In the genomic region with DNA sequence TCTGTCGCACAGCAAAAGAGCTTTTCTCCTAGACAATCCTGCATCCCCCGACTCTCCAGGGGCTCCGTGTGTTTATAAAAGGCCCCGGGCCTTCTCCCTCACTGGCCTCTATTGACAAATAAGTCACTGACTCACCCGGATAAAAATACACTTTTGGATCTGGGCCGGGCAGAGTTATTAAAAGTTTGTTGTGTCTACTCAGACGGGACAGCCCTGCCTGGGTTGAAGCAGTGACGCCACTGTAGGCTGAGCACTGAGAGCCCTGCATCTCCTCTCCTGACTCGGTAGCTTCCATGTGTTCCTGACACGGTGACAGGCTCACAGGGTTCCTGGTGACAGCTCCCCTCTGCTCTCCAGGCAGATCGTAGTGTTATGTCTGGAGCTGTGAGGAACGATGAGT, we compare ENCODE assay signal across 15 mouse cellular contexts. TPM values are rescaled to one million over a fixed set of nuclear protein-coding genes. Genes with fewer than 3 reads are reported as not detected.
A peak's percentile ranks its signal among the peaks of the same experiment; 100 is the strongest.
DNase-seq lines count a peak whose midpoint lies in the region; ATAC-seq and TF ChIP-seq lines count a peak whose summit lies in the region.
"Had no signal": no experiment of that assay in that cellular context is flagged by ENCODE, and none has a peak within 500 bp of the region (broad histone marks: within the 10 kb centered on the region; RNA-seq: fewer than 3 reads in every experiment).

No protein-coding gene starts in this region.

- no peak for TF ChIP-seq EP300 in stomach, postnatal 0 days (optimal IDR thresholded peaks at IDR 0.05)

- H3K4me1 ChIP-seq in lung, adult 2 months (ENCODE audit: control insufficient read depth, insufficient read depth, low read length) = no peaks in the 10 kb centered on the region
- H3K4me1 ChIP-seq in stomach, postnatal 0 days (replicated peaks; ENCODE audit: control insufficient read depth, insufficient read depth) = no peaks in the 10 kb centered on the region
- H3K4me1 ChIP-seq: midbrain, embryonic 10.5 days had no signal

- WGBS in lung, adult 2 months = 39% methylated on average over 12 of the region's 12 CpGs
- 40% methylated on average over 12 of the region's 12 CpGs for whole genome bisulfite sequencing in stomach, postnatal 0 days

- no peaks in the 10 kb centered on the region for H3K9me3 ChIP-seq in stomach, postnatal 0 days (ENCODE audit: control insufficient read depth, low read length)
- H3K9me3 ChIP-seq: forebrain, embryonic 10.5 days; midbrain, embryonic 10.5 days had no signal

- peak; percentile 30; the same call in 1 of the 2 replicates for ATAC-seq in stomach, postnatal 0 days (ENCODE audit: low FRiP score, low TSS enrichment)
- ATAC-seq: intestine, embryonic 16.5 days had no signal

- H3K27me3 ChIP-seq in stomach, postnatal 0 days (ENCODE audit: control insufficient read depth, insufficient read depth, low read length) = no peaks in the 10 kb centered on the region

- no peak overlapping the region for H3K9ac ChIP-seq in stomach, postnatal 0 days (ENCODE audit: low read length)

- no peak overlapping the region for H3K4me3 ChIP-seq in lung, adult 2 months (replicated peaks; ENCODE audit: extremely low read depth, low read depth, low read length)
- no peak overlapping the region for H3K4me3 ChIP-seq in stomach, postnatal 0 days (ENCODE audit: low read depth, low read length)
- H3K4me3 ChIP-seq: forebrain, embryonic 10.5 days; midbrain, embryonic 10.5 days had no signal

- peak; percentile 49 for DNase-seq in adrenal gland, adult 2 months
- no peak for DNase-seq in adrenal gland, postnatal 36 days
- peak; percentile 22 to 46 for DNase-seq in lung, adult 18-20 months
- DNase-seq in lung, adult 2 months = no peak
- DNase-seq in heart, postnatal 4 days = peak; percentile 74
- no peak for DNase-seq in stomach, postnatal 0 days (ENCODE audit: low spot score)
- no peak for DNase-seq in cerebellum, postnatal 10 days
- no peak for DNase-seq in cerebellum, adult 11-12 months
- DNase-seq: embryo, embryonic 11 days had no signal

- H3K27ac ChIP-seq in stomach, postnatal 0 days (replicated peaks) = no peak overlapping the region
- H3K27ac ChIP-seq: forebrain, embryonic 10.5 days; midbrain, embryonic 10.5 days had no signal

- no peaks in the 10 kb centered on the region for H3K36me3 ChIP-seq in stomach, postnatal 0 days (ENCODE audit: control insufficient read depth, insufficient read depth, low read length)
- H3K36me3 ChIP-seq: forebrain, embryonic 10.5 days; G1E; midbrain, embryonic 10.5 days had no signal

- TF ChIP-seq CTCF in lung, adult 2 months (IDR thresholded peaks at IDR 0.05; ENCODE audit: insufficient read depth, low read length) = no peak
- no peak for TF ChIP-seq CTCF in stomach, postnatal 0 days (IDR thresholded peaks at IDR 0.05; ENCODE audit: low read depth)

- H3K4me2 ChIP-seq in stomach, postnatal 0 days (replicated peaks; ENCODE audit: low read depth) = no peak overlapping the region

- no peak for TF ChIP-seq POLR2A in lung, adult 2 months (IDR thresholded peaks at IDR 0.05; ENCODE audit: borderline replicate concordance, extremely low read depth, low read depth, low read length)

RNA-seq across cellular contexts. Expression of a gene that starts 24.7 kb away (rescaled TPM):
- total RNA-seq in adrenal gland, adult 2 months (2021) = under 1 TPM; 0.09 to 0.38 TPM
- 0.62 and 0.66 TPM in 2 replicates for polyA plus RNA-seq in adrenal gland, adult 2 months (2012; rRNA removed)
- total RNA-seq in adrenal gland, postnatal 36 days (2021) = under 1 TPM; 0.16 to 0.40 TPM
- 2.5 and 3.0 TPM in 2 replicates for polyA plus RNA-seq in lung, adult 2 months (2012; rRNA removed)
- total RNA-seq in heart, postnatal 4 days (2021) = under 1 TPM; 0.56 to 0.60 TPM
- polyA plus RNA-seq in stomach, postnatal 0 days (2015; fragmentation: Nextera tagmentation; extraction: Ambion mirVana) = 2.8 and 2.9 TPM in 2 replicates
- total RNA-seq: G1E; hematopoietic stem cell, adult 5-6 weeks; liver, adult 2 months had no signal
- polyA plus RNA-seq: G1E; liver, adult 2 months had no signal

RNA-seq across cellular contexts. Expression of a gene that starts 36.4 kb away (rescaled TPM):
- 1 to 10 TPM; 3.3 to 6.3 TPM for total RNA-seq in adrenal gland, adult 2 months (2021)
- polyA plus RNA-seq in adrenal gland, adult 2 months (2012; rRNA removed) = 14.4 and 15.2 TPM in 2 replicates
- total RNA-seq in adrenal gland, postnatal 36 days (2021) = 1 to 10 TPM; 4.9 to 8.3 TPM
- polyA plus RNA-seq in lung, adult 2 months (2012; rRNA removed) = 1.4 and 1.6 TPM in 2 replicates
- total RNA-seq in heart, postnatal 4 days (2021) = 1 to 10 TPM; 8.7 to 8.9 TPM
- 0.40 and 0.41 TPM in 2 replicates for polyA plus RNA-seq in stomach, postnatal 0 days (2015; fragmentation: Nextera tagmentation; extraction: Ambion mirVana)
- total RNA-seq: G1E; hematopoietic stem cell, adult 5-6 weeks; liver, adult 2 months had no signal

RNA-seq across cellular contexts. Expression of a gene that starts 44.2 kb away (rescaled TPM):
- total RNA-seq in adrenal gland, adult 2 months (2021) = 10 to 100 TPM; 31.8 to 35.6 TPM
- 62.7 and 65.6 TPM in 2 replicates for polyA plus RNA-seq in adrenal gland, adult 2 months (2012; rRNA removed)
- total RNA-seq in adrenal gland, postnatal 36 days (2021) = 10 to 100 TPM; 29.5 to 30.6 TPM
- polyA plus RNA-seq in lung, adult 2 months (2012; rRNA removed) = 44.7 and 51.6 TPM in 2 replicates
- 10 to 100 TPM; 14.5 to 15.3 TPM for total RNA-seq in heart, postnatal 4 days (2021)
- 33.0 and 38.1 TPM in 2 replicates for polyA plus RNA-seq in stomach, postnatal 0 days (2015; fragmentation: Nextera tagmentation; extraction: Ambion mirVana)

Comparison
In these comparisons a context has a peak if more than half of its experiments do, and no peak if none do; other contexts are left out.
1. DNase-seq: peak in adrenal gland, adult 2 months (single experiment), lung, adult 18-20 months (2 of 2) and heart, postnatal 4 days (single experiment); none in adrenal gland, postnatal 36 days (0 of 2), lung, adult 2 months (single experiment), stomach, postnatal 0 days (single experiment), cerebellum, postnatal 10 days (0 of 2) and cerebellum, adult 11-12 months (single experiment).